Mouse (Mus musculus) hematopoietic stem cell, adult 5-6 weeks (primary cell): ENCODE data around the gene Pik3cg. TPM values are rescaled to one million over a fixed set of nuclear protein-coding genes. Genes with fewer than 3 reads are reported as not detected.
A peak's percentile ranks its signal among the peaks of the same experiment; 100 is the strongest.

Source experiments
- ATAC-seq, 2 experiments: fragments of 125-278 bp in 1 of 2; replicated peaks in 1 of 2; 2 replicates each; pipeline ENCODE4 v1.8.0; 2016 to 2017; ENCODE audit warnings: inconsistent platforms in 2 of 2, mild to moderate bottlenecking in 2 of 2, moderate number of reproducible peaks in 2 of 2, low read depth in 1 of 2, moderate TSS enrichment in 1 of 2; ENCODE audit not compliant: low FRiP score in 2 of 2, poor library complexity in 2 of 2, severe bottlenecking in 2 of 2, insufficient read depth in 1 of 2, low TSS enrichment in 1 of 2
- total RNA-seq: library from RNA; stranded (forward); fragments of 172-1452, 232-1000 nt; gene quantifications from 2 replicates; pipeline ENCODE4 v1.2.3, GENCODE M21; 2017

Pik3cg gene
- total RNA-seq, 1 experiment from 2014 or later = 53.0 TPM

DNA sequence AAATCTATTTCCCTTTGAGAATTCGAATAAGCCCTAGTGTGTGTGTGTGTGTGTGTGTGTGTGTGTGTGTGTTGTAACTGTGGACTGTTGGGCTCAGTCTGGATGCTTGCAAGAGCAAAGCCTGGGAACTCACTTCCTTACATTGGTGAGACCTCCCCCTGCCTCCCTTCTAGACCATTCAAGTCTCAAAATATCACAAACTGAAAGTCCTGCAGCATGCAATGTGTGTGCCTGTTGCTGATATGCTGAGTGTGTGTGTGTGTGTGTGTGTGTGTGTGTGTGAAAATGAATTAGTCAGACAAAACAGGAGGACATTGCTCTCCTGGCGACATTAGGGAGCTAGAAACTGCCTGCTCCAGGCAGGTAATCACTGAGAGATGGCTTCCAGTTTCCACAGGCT is 492 bp upstream of the Pik3cg start:
- ATAC-seq = peak; percentile 29 to 31; a peak in 3 of 4 replicates

DNA sequence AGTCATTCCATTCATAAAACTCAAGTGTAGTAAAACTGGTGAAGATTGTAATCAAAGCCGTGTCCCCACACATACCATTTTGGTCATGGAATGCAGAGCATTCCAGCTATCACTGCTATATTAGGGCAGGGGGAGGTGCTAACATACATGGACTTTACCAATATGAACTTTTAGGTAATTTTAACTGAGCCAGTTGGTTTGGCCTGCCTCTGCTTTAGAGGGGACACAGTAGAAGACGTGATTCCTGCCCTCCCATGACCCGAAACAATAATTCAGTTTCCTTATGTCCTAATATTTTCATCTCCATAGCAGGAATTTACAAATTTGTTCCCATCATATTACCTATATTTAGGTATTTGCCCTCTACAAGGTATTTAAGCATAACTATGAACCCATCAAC is 1.3 kb downstream of the Pik3cg start:
- ATAC-seq = no peak

DNA sequence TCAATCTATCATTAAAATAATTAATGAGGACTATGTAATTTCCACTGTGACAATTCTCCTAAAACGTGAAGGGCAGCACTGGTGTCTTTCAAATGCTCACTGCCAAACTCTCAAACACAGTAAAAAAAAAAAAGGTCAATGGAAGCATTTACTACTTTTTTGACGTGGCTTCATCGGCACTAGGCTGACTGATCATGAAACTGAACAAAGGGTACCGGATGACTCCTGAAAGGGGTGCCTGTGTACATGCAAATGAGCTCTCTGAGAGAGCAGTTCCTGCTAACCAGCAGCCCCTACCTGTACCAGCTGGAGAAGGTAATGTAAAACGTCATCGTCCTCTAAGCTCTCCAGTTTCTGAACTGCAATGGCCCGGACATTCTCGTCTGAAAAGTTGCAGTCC is 4.8 kb downstream of the Pik3cg start:
- ATAC-seq = no peak

DNA sequence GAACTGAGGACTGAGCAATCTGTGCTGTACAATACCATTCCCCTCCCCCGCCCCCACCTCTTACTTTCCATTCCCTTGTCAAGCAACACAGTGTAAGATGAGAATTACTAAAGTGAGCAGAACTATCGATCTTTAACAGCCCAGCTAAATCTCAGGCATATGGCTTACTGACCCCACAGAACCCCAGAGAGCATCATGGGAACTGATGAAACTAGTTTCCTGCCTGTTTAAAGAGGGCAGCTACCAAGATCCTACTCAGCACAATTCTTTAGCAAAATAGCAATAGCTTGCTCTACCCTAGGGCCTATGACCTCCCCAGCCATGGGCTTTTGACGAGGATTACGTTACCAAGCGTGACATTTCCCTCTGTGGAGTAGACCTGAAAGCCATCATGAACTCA is 5.9 kb downstream of the Pik3cg start:
- no peak for ATAC-seq

DNA sequence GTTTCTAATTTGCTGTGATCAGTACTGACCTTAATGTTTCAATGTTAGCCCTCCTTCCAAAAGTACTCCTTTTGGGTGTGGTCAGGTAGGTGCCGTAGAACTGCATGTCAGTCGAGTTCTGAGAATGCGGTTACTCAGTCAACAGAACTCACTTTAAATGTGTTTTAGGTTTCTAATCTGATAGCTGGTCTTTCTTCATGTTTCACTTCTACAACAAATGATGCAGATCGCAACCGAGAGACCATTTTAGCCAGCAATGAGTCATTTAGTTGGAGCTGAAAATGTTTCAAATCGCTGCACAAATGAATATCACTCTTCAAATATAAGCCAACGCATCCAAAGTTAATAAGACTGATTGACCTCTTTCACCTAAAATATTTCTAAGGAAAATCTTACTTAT is 6.5 kb downstream of the Pik3cg start:
- ATAC-seq = no peak

DNA sequence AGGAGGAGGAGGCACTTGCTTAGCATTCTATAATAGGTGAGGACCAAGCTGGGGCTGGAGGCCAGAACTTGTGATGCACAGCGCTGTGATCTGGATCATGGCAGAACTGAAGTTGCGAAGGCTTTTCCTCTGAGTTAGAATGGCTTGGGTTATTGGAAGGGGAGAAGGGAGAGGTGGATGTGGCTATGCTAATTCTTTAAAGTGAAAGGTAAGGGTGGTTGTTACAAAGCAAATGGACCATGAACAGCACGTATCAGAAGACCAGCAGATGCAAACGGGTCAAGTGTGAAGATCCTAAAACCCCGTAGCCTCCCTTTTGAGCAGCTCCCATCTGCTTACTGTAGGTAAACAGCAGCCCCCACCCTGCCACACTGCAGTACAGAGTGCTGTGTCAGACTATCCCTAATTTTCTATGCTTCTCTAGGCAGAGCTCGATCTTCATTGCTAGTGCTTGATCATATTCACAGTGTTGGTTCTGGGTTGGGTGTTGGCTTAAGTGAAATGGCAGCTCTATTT is 7.3 kb downstream of the Pik3cg start:
- ATAC-seq = no peak

DNA sequence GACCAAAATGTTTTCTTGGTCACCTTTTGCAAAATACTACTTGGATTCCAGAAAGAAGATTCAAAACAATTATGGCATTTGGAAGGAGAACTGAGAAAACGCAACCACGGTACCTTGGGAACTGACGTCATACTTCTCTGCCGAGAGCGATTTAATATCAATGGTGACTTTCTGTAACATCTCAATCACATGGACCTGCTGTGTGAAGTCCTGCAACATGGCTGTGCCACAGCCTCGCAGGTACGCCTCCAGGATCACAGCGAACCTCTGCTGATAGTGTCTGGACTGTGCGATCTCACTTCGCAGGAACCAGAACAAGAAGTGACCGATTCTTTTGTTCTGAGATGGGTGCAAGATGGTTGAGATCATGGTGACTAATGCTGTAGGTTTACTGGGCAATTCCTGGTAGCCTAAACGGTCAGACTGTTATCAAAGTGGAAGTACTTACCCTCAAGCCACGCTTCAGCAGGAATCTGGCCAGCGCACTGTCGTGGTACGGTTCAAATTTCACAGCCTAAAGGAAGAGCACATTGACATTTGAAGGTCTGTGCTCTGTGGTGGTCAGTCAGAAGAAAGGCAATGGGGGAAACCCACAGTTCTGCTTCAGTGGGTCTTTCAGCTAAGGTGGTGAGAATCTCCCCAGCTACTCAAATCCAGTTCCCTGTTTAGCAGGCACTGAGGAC is 7.9 kb downstream of the Pik3cg start:
- no peak for ATAC-seq

DNA sequence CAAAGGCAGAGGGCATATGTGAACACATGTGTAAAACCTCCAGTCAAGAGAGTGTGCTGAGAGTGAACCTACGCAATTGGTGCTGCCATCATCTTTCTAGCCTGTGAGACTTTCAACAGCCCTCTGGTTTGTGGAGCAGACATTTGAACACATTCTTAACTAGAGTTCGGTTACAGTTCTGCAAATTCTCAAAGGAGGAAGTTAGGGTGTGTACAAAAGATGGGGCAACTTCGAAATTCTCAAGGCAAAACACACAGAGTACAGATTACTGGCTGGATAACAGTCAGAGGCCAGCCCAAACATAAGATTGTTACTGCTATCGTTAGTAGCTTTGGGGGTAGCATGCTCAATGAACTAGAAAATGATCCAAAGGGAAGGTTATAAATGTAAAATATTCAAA is 9.0 kb downstream of the Pik3cg start:
- ATAC-seq = peak; percentile 34 to 61; a peak in 2 of 4 replicates

DNA sequence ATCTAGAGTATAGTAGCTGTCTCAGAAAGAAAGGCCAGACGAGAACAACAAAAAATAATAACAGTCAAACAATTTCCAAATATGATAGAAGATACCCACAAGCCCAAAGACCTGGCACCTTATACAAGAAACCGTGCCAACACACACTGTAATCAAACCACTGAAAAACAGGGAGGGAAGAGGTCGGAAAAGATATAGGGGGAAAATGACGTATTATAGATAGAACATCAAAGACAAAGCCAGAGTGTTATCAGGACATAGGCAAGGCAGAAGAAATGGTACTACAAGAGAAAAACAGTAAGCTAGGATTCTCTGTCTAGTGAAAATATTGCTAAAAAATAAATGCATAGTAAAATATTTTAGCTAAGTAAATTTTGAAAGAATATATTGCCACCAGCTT is 10.4 kb downstream of the Pik3cg start:
- no peak for ATAC-seq

DNA sequence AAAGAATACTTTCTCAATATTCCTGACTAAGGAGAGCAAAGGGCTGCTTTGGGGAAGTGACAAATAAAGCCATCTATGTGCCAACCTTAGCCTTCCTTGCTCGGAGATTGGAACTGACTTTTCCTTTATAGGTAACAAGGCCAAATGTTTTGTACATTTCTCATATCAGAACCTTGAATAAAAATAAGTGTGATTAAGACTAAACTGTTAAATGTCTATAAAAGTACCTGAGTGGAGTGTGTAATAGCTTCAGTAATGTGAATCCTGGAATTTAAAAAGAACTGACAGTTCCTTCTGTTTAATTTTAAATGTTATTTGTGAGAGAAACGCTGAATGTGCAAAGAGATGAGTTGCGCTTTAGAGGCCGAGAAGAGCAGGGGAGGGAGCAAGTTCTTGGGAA is 13.5 kb downstream of the Pik3cg start:
- ATAC-seq = no peak

DNA sequence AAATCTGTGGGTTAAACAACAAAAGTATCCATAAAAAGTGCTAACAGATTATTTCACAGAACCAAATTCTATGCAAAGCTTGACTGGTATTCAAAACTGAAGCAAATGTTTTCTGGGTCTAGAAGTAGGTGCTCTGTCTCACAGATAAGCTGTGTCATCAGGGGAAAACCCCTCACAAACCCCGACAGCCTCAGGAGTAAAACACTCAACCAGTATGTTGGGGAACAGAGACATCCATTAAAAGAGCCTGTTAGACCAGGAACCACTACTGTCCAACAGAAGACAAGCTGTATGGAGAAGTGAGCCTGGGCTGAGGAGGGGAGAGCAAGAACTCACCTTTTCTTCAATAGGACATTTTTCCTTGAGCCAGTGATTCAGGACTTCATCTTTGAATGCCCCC is 14.1 kb downstream of the Pik3cg start:
- no peak for ATAC-seq

DNA sequence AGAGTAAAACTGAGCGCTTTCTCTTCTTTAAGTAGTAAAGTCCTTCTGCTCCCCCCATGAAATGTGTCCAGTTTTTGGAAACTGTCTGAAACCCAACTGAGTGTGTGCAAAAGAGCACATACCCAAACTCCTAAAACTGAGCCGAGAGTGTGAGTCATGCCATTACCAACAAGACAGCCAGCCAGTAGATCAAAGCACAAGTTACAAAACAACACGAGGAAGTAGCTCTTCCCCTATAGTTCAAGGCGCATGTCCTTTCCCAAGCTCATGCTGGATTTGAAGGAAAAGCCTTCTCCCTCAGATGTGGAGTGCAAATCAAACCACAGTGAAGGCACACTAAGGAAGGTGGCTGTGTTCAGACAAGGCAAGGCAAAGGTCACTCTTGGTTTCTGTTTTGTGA is 17.5 kb downstream of the Pik3cg start:
- ATAC-seq = no peak

DNA sequence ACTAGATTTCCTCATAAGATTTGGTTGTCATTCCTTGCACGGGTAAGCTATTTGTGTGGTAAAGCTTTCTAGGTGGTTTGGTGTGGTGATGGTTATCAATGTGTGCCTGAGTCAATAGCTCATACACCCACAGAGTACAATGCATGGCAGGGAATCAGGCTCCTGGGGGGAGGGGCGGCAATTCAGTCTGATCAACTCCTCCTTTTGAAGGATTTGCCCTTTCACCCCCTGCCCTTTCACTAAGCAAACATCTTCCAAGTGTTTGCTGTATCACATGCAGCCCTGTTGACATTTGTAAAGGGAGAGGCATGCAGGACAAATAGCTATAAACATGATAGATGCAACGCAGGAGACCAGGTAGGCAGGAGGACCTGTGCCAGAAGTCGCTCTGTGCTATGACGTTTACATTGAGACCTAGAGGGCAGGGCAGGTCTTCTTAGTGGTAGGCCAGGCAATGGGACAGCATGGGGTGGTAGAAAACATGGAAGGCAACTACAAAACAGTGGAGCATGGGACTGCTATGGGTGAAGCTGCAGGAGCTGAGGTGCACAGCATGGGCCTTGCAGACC is 20.7 kb downstream of the Pik3cg start:
- ATAC-seq = no peak

DNA sequence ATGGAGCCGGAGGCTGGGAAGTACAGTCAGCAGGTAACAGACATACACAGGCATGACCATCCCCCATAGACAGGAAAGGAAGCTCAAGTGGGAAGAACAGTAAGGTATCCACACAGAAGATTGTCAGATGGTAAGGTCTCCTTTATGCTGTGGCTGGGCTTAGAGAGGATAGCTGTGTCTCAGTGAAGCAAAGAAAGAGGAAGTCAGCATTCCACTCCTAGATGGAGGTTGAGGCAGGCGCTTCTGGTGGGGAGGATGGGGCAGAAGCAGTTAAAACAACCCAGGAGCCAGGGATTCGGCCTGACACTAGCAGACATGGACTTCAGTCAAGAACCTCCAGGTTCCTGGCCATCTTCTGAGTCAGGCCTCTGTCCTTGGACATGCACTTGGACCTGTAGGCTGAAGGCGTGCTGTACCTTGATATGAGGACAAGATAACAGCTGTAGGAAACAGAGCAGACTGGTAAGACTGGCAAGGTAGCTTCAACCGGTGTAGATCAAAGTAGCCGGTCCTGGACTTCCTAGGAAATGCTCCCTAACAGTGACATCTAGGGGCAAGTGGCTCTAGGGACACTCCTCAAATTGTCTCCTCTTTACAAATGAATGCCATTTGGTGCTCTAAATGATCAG is 21.7 kb downstream of the Pik3cg start:
- no peak for ATAC-seq

DNA sequence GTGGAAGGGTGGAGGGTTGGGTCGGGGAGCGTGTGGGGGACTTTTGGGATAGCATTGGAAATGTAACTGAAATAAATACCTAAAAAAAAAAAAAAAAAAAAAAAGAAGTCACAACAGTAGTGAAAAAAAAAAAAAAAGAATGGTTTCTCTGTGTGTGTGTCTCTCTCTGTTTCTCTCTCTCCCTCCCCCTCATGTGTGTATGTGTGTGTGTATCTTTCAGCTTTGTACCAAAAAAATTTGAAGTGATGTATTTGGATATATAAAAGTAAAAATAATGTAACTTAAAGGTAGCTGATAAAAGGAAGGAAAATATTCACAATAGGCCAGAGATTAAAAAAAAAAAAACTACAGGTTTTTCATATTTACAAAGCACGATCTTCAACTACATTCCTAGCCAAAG is 23.6 kb downstream of the Pik3cg start:
- no peak for ATAC-seq

DNA sequence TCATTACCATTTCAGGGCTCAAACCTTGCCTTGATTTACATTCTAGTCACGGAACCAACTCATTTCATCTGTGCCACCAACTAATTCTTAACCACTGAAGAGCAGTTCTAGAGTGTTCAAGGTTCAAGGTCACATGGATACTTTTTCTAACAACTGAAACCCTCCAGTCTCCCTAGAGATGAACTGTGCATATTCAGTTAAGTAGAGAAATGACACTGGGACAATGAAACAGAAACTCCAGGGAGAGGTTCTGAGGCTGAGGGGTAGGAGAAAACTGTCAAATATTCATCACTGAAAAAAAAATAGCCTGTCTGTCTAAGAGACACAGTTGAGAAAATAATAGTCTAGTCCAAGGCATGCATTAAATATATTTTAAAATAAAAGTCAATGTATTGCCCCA is 24.9 kb downstream of the Pik3cg start:
- no peak for ATAC-seq

DNA sequence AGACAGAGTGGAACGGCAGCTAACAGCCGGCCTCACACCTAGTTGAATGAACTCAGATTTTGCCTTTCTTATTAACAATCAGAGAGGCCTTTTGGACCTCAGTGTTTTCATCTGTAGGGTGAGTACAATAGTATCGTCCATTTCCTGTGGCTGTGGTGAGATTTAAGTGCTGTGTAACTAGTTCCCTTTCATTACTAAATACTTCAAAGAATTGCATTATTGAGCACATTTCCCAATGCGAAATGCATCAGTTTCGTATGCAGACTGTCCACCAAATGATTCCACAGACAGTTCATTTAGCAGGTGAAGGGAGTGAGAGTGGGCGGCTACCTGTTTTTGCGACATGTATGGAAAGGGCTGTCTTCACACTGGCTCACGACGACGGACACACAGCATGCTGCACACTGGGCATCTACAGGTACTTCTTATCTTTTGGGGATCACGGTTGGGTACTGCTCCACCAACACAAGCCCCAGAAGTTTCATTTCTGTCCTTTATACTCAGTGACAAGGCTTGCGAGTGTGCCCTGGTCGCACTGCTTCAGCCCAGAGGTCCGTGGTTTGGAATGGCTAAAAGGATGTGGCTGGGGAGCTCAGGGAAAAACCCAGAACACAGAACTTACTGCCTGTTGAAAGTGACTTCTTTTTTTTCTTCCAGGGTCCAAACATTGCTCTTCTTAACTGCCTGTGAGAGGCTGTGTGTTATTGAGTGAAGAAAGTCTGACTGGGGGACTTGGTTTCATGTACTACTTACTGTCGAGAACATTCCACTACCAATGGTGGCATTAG is 25.6 kb downstream of the Pik3cg start:
- ATAC-seq = peak in 1 of 2 experiments; percentile 62; a peak in 1 of 4 replicates

DNA sequence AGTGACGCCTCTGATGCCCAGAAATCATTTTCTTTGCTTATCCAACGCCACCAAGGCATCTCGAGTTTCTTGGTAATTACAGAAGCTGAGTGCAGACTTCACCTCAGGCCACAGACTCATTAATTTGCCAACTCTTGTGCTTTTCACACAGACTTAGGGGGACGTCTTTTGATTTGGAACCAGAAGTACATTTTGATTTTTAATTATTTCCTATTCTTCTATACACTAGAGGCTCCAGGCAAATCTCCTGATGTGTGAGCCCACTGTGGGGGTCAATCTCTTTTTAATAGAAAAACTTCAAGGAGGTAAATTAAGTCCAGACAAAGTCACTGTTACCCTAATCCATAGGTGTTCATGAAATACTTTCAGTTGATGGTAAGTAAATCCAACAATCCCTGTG is 26.6 kb downstream of the Pik3cg start:
- no peak for ATAC-seq
